In the genomic region with DNA sequence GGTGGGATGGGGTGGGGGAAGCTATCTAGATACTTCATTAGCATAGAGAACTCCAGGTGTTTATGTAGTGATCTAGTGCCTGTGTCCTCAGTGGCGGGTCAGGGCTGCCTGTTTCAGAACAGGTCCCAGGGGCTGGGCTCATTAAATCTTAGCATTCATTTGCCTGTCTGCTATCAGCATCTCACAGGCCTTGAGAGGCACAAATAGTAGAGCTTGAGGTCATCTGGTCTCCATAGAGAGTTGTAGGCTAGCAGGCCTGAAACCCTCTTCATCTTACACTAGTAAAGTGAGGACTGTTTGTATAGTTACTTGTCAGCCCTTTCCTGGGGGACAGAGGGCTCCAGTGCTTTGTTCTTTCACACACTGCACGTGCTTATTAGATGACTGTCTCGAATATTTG, we compare ENCODE assay signal across 15 mouse cellular contexts.
DNase-seq lines count a peak whose midpoint lies in the region; ATAC-seq and TF ChIP-seq lines count a peak whose summit lies in the region.
"Had no signal": no experiment of that assay in that cellular context is flagged by ENCODE, and none has a peak within 500 bp of the region (broad histone marks: within the 10 kb centered on the region; RNA-seq: fewer than 3 reads in every experiment).

No protein-coding gene starts in this region.

- TF ChIP-seq CTCF in stomach, postnatal 0 days (IDR thresholded peaks at IDR 0.05; ENCODE audit: low read depth) = no peak

- 0 out of 2 replicates have a peak, but pooled peaks cover 3% of the 10 kb centered on the region for H3K4me1 ChIP-seq in embryonic facial prominence, embryonic 14.5 days (ENCODE audit: control insufficient read depth, insufficient read depth, low read length)
- H3K4me1 ChIP-seq in embryonic facial prominence, embryonic 10.5 days = peaks cover 27% of the 10 kb centered on the region
- H3K4me1 ChIP-seq in hindbrain, embryonic 12.5 days = peaks cover 24% of the 10 kb centered on the region
- H3K4me1 ChIP-seq in hindbrain, embryonic 16.5 days (ENCODE audit: control insufficient read depth, insufficient read depth, low read depth, low read length) = peaks cover 14% of the 10 kb centered on the region
- H3K4me1 ChIP-seq in stomach, embryonic 16.5 days (ENCODE audit: control insufficient read depth, insufficient read depth, low read length) = peaks cover 5% of the 10 kb centered on the region; the same call in 1 of the 2 replicates
- 0 out of 2 replicates have a peak, but pooled peaks cover 2% of the 10 kb centered on the region for H3K4me1 ChIP-seq in stomach, postnatal 0 days (replicated peaks; ENCODE audit: control insufficient read depth, insufficient read depth)

- no peak overlapping the region for H3K4me3 ChIP-seq in embryonic facial prominence, embryonic 14.5 days (ENCODE audit: low read depth, low read length)
- no peak overlapping the region for H3K4me3 ChIP-seq in embryonic facial prominence, embryonic 10.5 days
- no peak overlapping the region for H3K4me3 ChIP-seq in hindbrain, embryonic 12.5 days
- no peak overlapping the region for H3K4me3 ChIP-seq in hindbrain, embryonic 16.5 days (ENCODE audit: low read length)
- H3K4me3 ChIP-seq in stomach, embryonic 16.5 days (replicated peaks; ENCODE audit: low read length) = no peak overlapping the region
- H3K4me3 ChIP-seq in stomach, postnatal 0 days (ENCODE audit: low read depth, low read length) = no peak overlapping the region
- H3K4me3 ChIP-seq: intestine, embryonic 15.5 days; layer of hippocampus, adult 2 months had no signal

- DNase-seq in embryonic facial prominence, embryonic 14.5 days (ENCODE audit: low spot score) = no peak
- no peak for DNase-seq in embryonic facial prominence, embryonic 10.5 days (ENCODE audit: low spot score)
- DNase-seq in stomach, postnatal 0 days (ENCODE audit: low spot score) = no peak
- DNase-seq in retina, postnatal 1 day = peak; percentile 28
- no peak for DNase-seq in adrenal gland, postnatal 4 days (ENCODE audit: low spot score in 2 of 2)
- DNase-seq: cerebellum, postnatal 25 days; gastrocnemius, postnatal 36 days; lung, postnatal 14 days; right cerebral cortex, postnatal 14 days had no signal

- ATAC-seq in embryonic facial prominence, embryonic 14.5 days (ENCODE audit: low read depth) = no peak
- ATAC-seq in hindbrain, embryonic 12.5 days (ENCODE audit: low FRiP score) = 0 out of 2 replicates have a peak, but pooled peaks have one; percentile 43
- ATAC-seq in hindbrain, embryonic 16.5 days = no peak
- no peak for ATAC-seq in stomach, embryonic 16.5 days (ENCODE audit: insufficient read depth, low FRiP score)
- ATAC-seq in stomach, postnatal 0 days (ENCODE audit: low FRiP score, low TSS enrichment) = no peak

- H3K27me3 ChIP-seq in embryonic facial prominence, embryonic 14.5 days (replicated peaks; ENCODE audit: control insufficient read depth, insufficient read depth, low read length) = no peaks in the 10 kb centered on the region
- no peaks in the 10 kb centered on the region for H3K27me3 ChIP-seq in embryonic facial prominence, embryonic 10.5 days (replicated peaks; ENCODE audit: low read depth, poor library complexity, severe bottlenecking)
- H3K27me3 ChIP-seq in hindbrain, embryonic 12.5 days = no peaks in the 10 kb centered on the region
- no peaks in the 10 kb centered on the region for H3K27me3 ChIP-seq in hindbrain, embryonic 16.5 days (replicated peaks; ENCODE audit: control insufficient read depth, insufficient read depth, low read length)
- H3K27me3 ChIP-seq in stomach, embryonic 16.5 days (ENCODE audit: control insufficient read depth, insufficient read depth, low read length) = no peaks in the 10 kb centered on the region
- no peaks in the 10 kb centered on the region for H3K27me3 ChIP-seq in stomach, postnatal 0 days (ENCODE audit: control insufficient read depth, insufficient read depth, low read length)
- H3K27me3 ChIP-seq: intestine, embryonic 15.5 days had no signal

- H3K9ac ChIP-seq in embryonic facial prominence, embryonic 14.5 days (ENCODE audit: low read depth, low read length) = 0 out of 2 replicates have a peak overlapping the region, but pooled peaks have one; percentile 25
- H3K9ac ChIP-seq in hindbrain, embryonic 12.5 days = no peak overlapping the region
- H3K9ac ChIP-seq in hindbrain, embryonic 16.5 days (ENCODE audit: low read depth, low read length) = no peak overlapping the region; the same call in 1 of the 2 replicates
- H3K9ac ChIP-seq in stomach, embryonic 16.5 days (ENCODE audit: low read length) = no peak overlapping the region
- no peak overlapping the region for H3K9ac ChIP-seq in stomach, postnatal 0 days (ENCODE audit: low read length)
- H3K9ac ChIP-seq: intestine, embryonic 15.5 days had no signal

- TF ChIP-seq EP300 in stomach, postnatal 0 days (optimal IDR thresholded peaks at IDR 0.05) = no peak

- H3K27ac ChIP-seq in embryonic facial prominence, embryonic 14.5 days (replicated peaks; ENCODE audit: low read depth, low read length) = no peak overlapping the region
- H3K27ac ChIP-seq in embryonic facial prominence, embryonic 10.5 days (replicated peaks) = no peak overlapping the region
- H3K27ac ChIP-seq in hindbrain, embryonic 12.5 days = no peak overlapping the region
- no peak overlapping the region for H3K27ac ChIP-seq in hindbrain, embryonic 16.5 days (ENCODE audit: low read depth, low read length)
- peak overlapping the region; percentile 4; the same call in 1 of the 2 replicates for H3K27ac ChIP-seq in stomach, embryonic 16.5 days (ENCODE audit: low read length)
- H3K27ac ChIP-seq in stomach, postnatal 0 days (replicated peaks) = no peak overlapping the region
- H3K27ac ChIP-seq: kidney, postnatal 0 days; layer of hippocampus, adult 2 months had no signal

- 0 out of 2 replicates have a peak, but pooled peaks cover 2% of the 10 kb centered on the region for H3K36me3 ChIP-seq in embryonic facial prominence, embryonic 14.5 days (ENCODE audit: control insufficient read depth, insufficient read depth, low read length)
- peaks cover 13% of the 10 kb centered on the region for H3K36me3 ChIP-seq in embryonic facial prominence, embryonic 10.5 days (replicated peaks)
- no peaks in the 10 kb centered on the region for H3K36me3 ChIP-seq in hindbrain, embryonic 12.5 days
- H3K36me3 ChIP-seq in hindbrain, embryonic 16.5 days (ENCODE audit: control insufficient read depth, insufficient read depth, low read length) = no peaks in the 10 kb centered on the region
- H3K36me3 ChIP-seq in stomach, embryonic 16.5 days (ENCODE audit: control insufficient read depth, insufficient read depth, low read length) = no peaks in the 10 kb centered on the region
- no peaks in the 10 kb centered on the region for H3K36me3 ChIP-seq in stomach, postnatal 0 days (ENCODE audit: control insufficient read depth, insufficient read depth, low read length)
- H3K36me3 ChIP-seq: intestine, embryonic 15.5 days had no signal

- H3K9me3 ChIP-seq in embryonic facial prominence, embryonic 14.5 days (ENCODE audit: control insufficient read depth, low read length) = no peaks in the 10 kb centered on the region
- no peaks in the 10 kb centered on the region for H3K9me3 ChIP-seq in embryonic facial prominence, embryonic 10.5 days
- H3K9me3 ChIP-seq in hindbrain, embryonic 12.5 days (replicated peaks) = no peaks in the 10 kb centered on the region
- H3K9me3 ChIP-seq in hindbrain, embryonic 16.5 days (ENCODE audit: control insufficient read depth, low read length) = no peaks in the 10 kb centered on the region
- no peaks in the 10 kb centered on the region for H3K9me3 ChIP-seq in stomach, embryonic 16.5 days (replicated peaks; ENCODE audit: control insufficient read depth, low read length)
- H3K9me3 ChIP-seq in stomach, postnatal 0 days (ENCODE audit: control insufficient read depth, low read length) = no peaks in the 10 kb centered on the region
- H3K9me3 ChIP-seq: intestine, embryonic 15.5 days had no signal

- no peak overlapping the region for H3K4me2 ChIP-seq in embryonic facial prominence, embryonic 14.5 days (ENCODE audit: low read depth, low read length)
- H3K4me2 ChIP-seq in hindbrain, embryonic 12.5 days (replicated peaks) = no peak overlapping the region
- no peak overlapping the region for H3K4me2 ChIP-seq in hindbrain, embryonic 16.5 days (ENCODE audit: low read length)
- no peak overlapping the region for H3K4me2 ChIP-seq in stomach, embryonic 16.5 days (ENCODE audit: low read depth, low read length)
- no peak overlapping the region for H3K4me2 ChIP-seq in stomach, postnatal 0 days (replicated peaks; ENCODE audit: low read depth)

- WGBS in embryonic facial prominence, embryonic 14.5 days = 58% methylated on average over 3 of the region's 3 CpGs
- 61% methylated on average over 3 of the region's 3 CpGs for whole genome bisulfite sequencing in embryonic facial prominence, embryonic 10.5 days
- WGBS in hindbrain, embryonic 12.5 days = 50% methylated on average over 3 of the region's 3 CpGs
- 41% methylated on average over 3 of the region's 3 CpGs for WGBS in hindbrain, embryonic 16.5 days
- WGBS in stomach, embryonic 16.5 days = 54% methylated on average over 3 of the region's 3 CpGs
- 51% methylated on average over 3 of the region's 3 CpGs for WGBS in stomach, postnatal 0 days
